Mouse (Mus musculus) liver, embryonic 16.5 days (tissue): Measurements from ENCODE around the gene Zdhhc9. TPM values are rescaled to one million over a fixed set of nuclear protein-coding genes. Genes with fewer than 3 reads are reported as not detected.
A peak's percentile ranks its signal among the peaks of the same experiment; 100 is the strongest.

Experiments used
- ATAC-seq: fragments of 200-750 bp; cut with Nextera tagmentation; 2 replicates; pipeline ENCODE4 v1.8.0; 2017; ENCODE audit warnings: low read depth, mild to moderate bottlenecking, moderate number of reproducible peaks, moderate library complexity
- H3K27ac ChIP-seq: fragments of 300-500 bp; sonication (generic); 2 replicates; pipeline ENCODE4 v1.5.1; 2014; ENCODE audit warnings: mild to moderate bottlenecking, low read length
- H3K27me3 ChIP-seq: fragments of 300-500 bp; sonication (generic); 2 replicates; pipeline ENCODE4 v1.6.1; 2014; ENCODE audit warnings: low read depth, low read length, mixed read lengths; ENCODE audit not compliant: control insufficient read depth, insufficient read depth
- H3K36me3 ChIP-seq: fragments of 300-500 bp; sonication (generic); 2 replicates; pipeline ENCODE4 v1.6.1; 2014; ENCODE audit warnings: mild to moderate bottlenecking; ENCODE audit not compliant: control insufficient read depth, insufficient read depth
- H3K4me1 ChIP-seq: fragments of 300-500 bp; sonication (generic); 2 replicates; pipeline ENCODE4 v1.6.1; 2014; ENCODE audit warnings: low read depth, low read length, mixed read lengths; ENCODE audit not compliant: control insufficient read depth
- H3K4me2 ChIP-seq: fragments of 300-500 bp; sonication (generic); 2 replicates; pipeline ENCODE4 v1.6.1; 2014; ENCODE audit warnings: low read depth, low read length, mixed read lengths
- H3K4me3 ChIP-seq: fragments of 300-500 bp; sonication (generic); 2 replicates; pipeline ENCODE4 v1.5.1; 2014; ENCODE audit warnings: low read depth, mild to moderate bottlenecking, low read length
- H3K9ac ChIP-seq: fragments of 300-500 bp; sonication (generic); 2 replicates; pipeline ENCODE4 v1.6.1; 2014; ENCODE audit warnings: low read depth, low read length
- H3K9me3 ChIP-seq: fragments of 300-500 bp; sonication (generic); replicated peaks from 2 replicates; pipeline ENCODE4 v1.6.1; 2016; ENCODE audit warnings: low read length; ENCODE audit not compliant: control insufficient read depth
- WGBS: fragments of 180-500 bp; shearing (Covaris S2); extraction: QIAGEN DNeasy Blood & Tissue Kit; methylation state at CpG from one replicate; pipeline ENCODE4 v1.1.7; 2014; ENCODE audit not compliant: insufficient replicate concordance; 5-methylcytosine and 5-hydroxymethylcytosine counted together
- polyA plus RNA-seq: library from polyadenylated mRNA; unstranded; fragments of >200 nt; fragmentation: Nextera tagmentation; extraction: Ambion mirVana; gene quantifications from 2 replicates; pipeline ENCODE4 v1.2.1, GENCODE M21; 2015

Gene Zdhhc9
- polyA plus RNA-seq, 1 experiment from 2014 or later, result 3.1 TPM

GRCm38 (mm10) chrX:48153949-48154348 is 54.7 kb downstream of the Zdhhc9 start:
- Histone ChIP-seq H3K4me2 (0 out of 2 replicates have a peak overlapping the region, but pooled peaks have one; percentile 0), H3K4me1 (peaks cover 21% of the 10 kb centered on the region), H3K27ac (peak overlapping the region; percentile 61; the same call in 1 of the 2 replicates), H3K9ac (0 out of 2 replicates have a peak overlapping the region, but pooled peaks have one; percentile 9), H3K36me3 (no peaks in the 10 kb centered on the region), H3K9me3 (no peaks in the 10 kb centered on the region), H3K4me3 (no peak overlapping the region), H3K27me3 (no peaks in the 10 kb centered on the region)
- ATAC-seq, result no peak
- 32% methylated on average over 2 of the region's 2 CpGs for WGBS

- H3K27me3 ChIP-seq, result no peaks in the 10 kb centered on the region
- no peaks in the 10 kb centered on the region for H3K36me3 ChIP-seq
- ATAC-seq, result peak; percentile 99
- H3K4me3 ChIP-seq, result no peak overlapping the region
- H3K9ac ChIP-seq, result no peak overlapping the region
- no peaks in the 10 kb centered on the region for H3K9me3 ChIP-seq
- 38% methylated on average over 2 of the region's 2 CpGs for WGBS
- H3K4me1 ChIP-seq, result peaks cover 21% of the 10 kb centered on the region
- H3K27ac ChIP-seq, result peak overlapping the region; percentile 61; the same call in 1 of the 2 replicates
- 0 out of 2 replicates have a peak overlapping the region, but pooled peaks have one; percentile 0 for H3K4me2 ChIP-seq
Observed at GRCm38 (mm10) chrX:48153414-48153813, 55.3 kb downstream of the Zdhhc9 start.

- Histone ChIP-seq H3K9ac (no peak overlapping the region), H3K27me3 (no peaks in the 10 kb centered on the region), H3K4me2 (no peak overlapping the region), H3K9me3 (no peaks in the 10 kb centered on the region), H3K36me3 (no peaks in the 10 kb centered on the region), H3K27ac (no peak overlapping the region), H3K4me3 (no peak overlapping the region), H3K4me1 (peaks cover 21% of the 10 kb centered on the region)
- 52% methylated on average over 7 of the region's 7 CpGs for WGBS
- no peak for ATAC-seq
Observed at GRCm38 (mm10) chrX:48152106-48152505, 56.6 kb downstream of the Zdhhc9 start.

DNA sequence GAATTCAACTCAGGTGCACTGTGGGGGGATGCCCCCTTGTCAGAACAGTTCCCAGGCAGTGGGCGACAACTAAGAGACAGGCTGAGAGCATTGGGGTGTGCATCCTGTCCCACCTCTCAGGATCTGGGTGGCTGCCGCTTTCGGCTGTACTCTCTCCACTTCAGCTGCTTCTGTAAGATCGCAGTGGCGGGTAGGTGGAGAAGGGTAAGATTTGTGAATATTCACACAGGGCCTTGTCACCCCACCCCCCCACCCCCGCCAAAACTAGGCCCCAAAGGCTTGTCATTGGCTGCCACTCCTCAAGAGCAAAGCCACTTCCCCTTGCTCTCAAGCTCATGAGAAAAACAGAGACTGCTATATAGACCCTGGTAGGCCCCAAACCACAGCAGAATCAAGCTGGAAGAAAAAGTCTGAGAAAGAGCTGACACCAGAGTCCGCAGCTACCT is 60.9 kb downstream of the Zdhhc9 start:
- no peaks in the 10 kb centered on the region for H3K36me3 ChIP-seq
- no peak overlapping the region for H3K27ac ChIP-seq
- no peak overlapping the region for H3K9ac ChIP-seq
- 30% methylated on average over 7 of the region's 7 CpGs for WGBS
- no peaks in the 10 kb centered on the region for H3K9me3 ChIP-seq
- ATAC-seq, result no peak
- H3K4me3 ChIP-seq, result peak overlapping the region; percentile 27
- peak overlapping the region; percentile 19 for H3K4me2 ChIP-seq
- peaks cover 8% of the 10 kb centered on the region for H3K4me1 ChIP-seq
- no peaks in the 10 kb centered on the region for H3K27me3 ChIP-seq

- WGBS, result 39% methylated on average over 2 of the region's 2 CpGs
- H3K4me2 ChIP-seq, result peak overlapping the region; percentile 13; the same call in 1 of the 2 replicates
Observed at GRCm38 (mm10) chrX:48147226-48147625, 61.5 kb downstream of the Zdhhc9 start.

DNA sequence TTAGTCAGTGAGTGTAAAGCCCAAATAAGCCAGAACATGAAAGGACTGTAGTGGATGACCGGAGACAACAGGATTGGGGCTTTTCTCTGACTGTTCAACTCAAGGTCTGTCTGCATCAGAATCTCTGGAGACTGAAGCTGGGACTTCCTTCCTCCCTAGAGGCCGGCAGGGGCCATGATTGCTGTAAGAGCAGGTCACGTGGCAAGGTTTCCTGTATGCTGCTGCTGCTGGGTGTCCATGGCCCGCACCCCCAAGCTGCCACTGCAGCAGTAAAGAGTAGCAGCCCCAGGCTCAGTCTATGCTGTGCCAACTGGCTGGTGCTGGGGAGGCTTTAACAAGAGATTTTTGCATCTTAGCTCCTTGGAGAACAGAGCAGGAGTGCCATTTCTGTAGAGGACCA is 62.4 kb downstream of the Zdhhc9 start, which contains the start of gene Sash3:
Sash3 (plus strand) TSS at position 175 of the 400 bp plus-strand sequence.
- Histone ChIP-seq H3K9ac (peak within 1 kb of the TSS; percentile 39; the same call in 1 of the 2 replicates), H3K4me2 (peak within 1 kb of the TSS; percentile 13; the same call in 1 of the 2 replicates), H3K4me3 (peak within 1 kb of the TSS; percentile 27), H3K9me3 (no peaks in the 10 kb centered on the region), H3K36me3 (no peaks in the 10 kb centered on the region), H3K27me3 (no peaks in the 10 kb centered on the region), H3K27ac (no peak within 1 kb of the TSS), H3K4me1 (peaks cover 6% of the 10 kb centered on the region)
- 40% methylated on average over 4 of the region's 4 CpGs for WGBS
- peak; percentile 33; the same call in 1 of the 2 replicates for ATAC-seq

More at GRCm38 (mm10) chrX:48147226-48147625, 61.5 kb downstream of the Zdhhc9 start:
- H3K9ac ChIP-seq, result peak overlapping the region; percentile 39; the same call in 1 of the 2 replicates
- no peaks in the 10 kb centered on the region for H3K27me3 ChIP-seq
- no peak for ATAC-seq
- no peak overlapping the region for H3K27ac ChIP-seq
- no peaks in the 10 kb centered on the region for H3K36me3 ChIP-seq
- peaks cover 3% of the 10 kb centered on the region for H3K4me1 ChIP-seq
- H3K9me3 ChIP-seq, result no peaks in the 10 kb centered on the region
- peak overlapping the region; percentile 27 for H3K4me3 ChIP-seq

DNA sequence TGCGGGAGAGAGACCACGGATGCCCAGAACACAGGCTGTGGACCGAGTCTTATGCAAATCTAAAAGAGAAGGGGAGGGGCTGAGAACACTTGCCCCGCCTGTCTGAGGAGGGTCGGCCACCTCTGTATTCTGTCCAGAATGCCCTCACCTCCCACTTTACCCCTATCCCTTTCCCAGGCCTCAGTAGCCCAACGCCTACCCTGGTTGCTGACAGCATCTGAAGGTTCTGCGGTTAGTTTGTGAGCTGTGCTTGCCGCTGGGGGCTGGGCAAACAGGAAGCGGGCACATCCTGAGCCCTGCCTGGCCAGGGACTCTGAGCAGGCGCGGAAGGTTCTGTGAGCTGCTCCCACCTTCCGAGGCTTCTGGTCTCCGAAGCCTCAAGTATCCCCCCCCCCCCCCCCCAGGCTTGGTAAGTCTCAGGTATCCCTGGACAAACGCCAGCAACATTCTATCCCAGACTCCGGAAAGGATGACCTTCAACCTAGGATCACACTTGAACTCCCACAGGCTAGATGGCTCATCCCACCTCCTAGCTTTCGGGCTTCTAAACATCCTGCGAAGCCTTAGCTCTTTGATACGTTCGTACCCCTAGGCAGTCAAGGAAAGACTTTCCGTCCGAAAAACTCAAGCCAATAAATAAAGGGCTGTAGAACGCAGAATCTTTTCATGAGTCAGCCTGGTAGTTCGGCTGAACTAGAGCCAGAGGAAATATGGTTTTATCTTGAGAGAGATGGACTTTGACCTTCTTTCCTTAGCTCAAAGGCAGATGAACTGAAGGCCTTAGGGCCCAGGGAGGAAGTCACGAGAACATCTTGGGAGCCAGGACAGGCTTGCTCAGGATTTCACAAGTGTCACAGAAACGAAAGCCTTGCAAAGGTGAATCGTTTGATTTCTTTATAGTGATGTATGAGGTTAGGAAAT is 65.0 kb downstream of the Zdhhc9 start:
- no peaks in the 10 kb centered on the region for H3K36me3 ChIP-seq
- peak overlapping the region; percentile 13 for H3K27ac ChIP-seq
- H3K27me3 ChIP-seq, result no peaks in the 10 kb centered on the region
- peak; percentile 47; the same call in 1 of the 2 replicates for ATAC-seq
- peak overlapping the region; percentile 33; the same call in 1 of the 2 replicates for H3K9ac ChIP-seq
- peak overlapping the region; percentile 55 for H3K4me2 ChIP-seq
- WGBS, result 29% methylated on average over 26 of the region's 26 CpGs
- no peaks in the 10 kb centered on the region for H3K9me3 ChIP-seq
- H3K4me1 ChIP-seq, result peaks cover 22% of the 10 kb centered on the region
- H3K4me3 ChIP-seq, result peak overlapping the region; percentile 38

DNA sequence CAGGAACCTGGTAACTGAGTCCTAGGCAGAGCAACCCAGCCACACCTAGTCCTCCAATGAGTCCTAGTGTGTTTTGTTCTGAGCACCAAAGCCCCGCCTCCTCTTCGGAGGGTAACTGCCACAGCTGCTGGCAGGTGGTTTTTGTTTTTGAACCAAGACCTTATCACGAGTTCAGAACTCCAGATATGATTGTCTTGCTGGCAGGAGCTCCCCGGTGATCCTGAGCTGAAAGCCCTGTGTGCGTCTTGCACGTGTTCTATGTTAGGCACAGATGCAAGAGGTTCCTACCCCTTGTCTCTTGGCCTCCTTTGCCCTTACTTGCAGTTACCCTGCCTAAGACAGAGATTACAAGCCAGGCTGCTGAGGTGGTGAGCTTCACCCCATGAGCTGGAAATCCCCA is 67.2 kb downstream of the Zdhhc9 start:
- Histone ChIP-seq H3K4me3 (no peak overlapping the region), H3K27ac (peak overlapping the region; percentile 70), H3K9me3 (no peaks in the 10 kb centered on the region), H3K4me1 (peaks cover 33% of the 10 kb centered on the region), H3K4me2 (no peak overlapping the region), H3K36me3 (no peaks in the 10 kb centered on the region), H3K27me3 (no peaks in the 10 kb centered on the region), H3K9ac (no peak overlapping the region)
- ATAC-seq, result no peak
- 25% methylated on average over 6 of the region's 6 CpGs for WGBS
